ENCODE assay signal across 25 mouse cellular contexts in genomic region chr10:78041647-78042046, GRCm38 (mm10). TPM values are rescaled to one million over a fixed set of nuclear protein-coding genes. Genes with fewer than 3 reads are reported as not detected.
DNase-seq lines count a peak whose midpoint lies in the region.
"Had no signal": no experiment of that assay in that cellular context is flagged by ENCODE, and none has a peak within 500 bp of the region (broad histone marks: within the 10 kb centered on the region; RNA-seq: fewer than 3 reads in every experiment).

Gene Dnmt3l, plus strand, starts transcription at chr10:78041947.

- no peak for DNase-seq in adrenal gland, adult 2 months
- DNase-seq in adrenal gland, postnatal 14 days = no peak
- no peak for DNase-seq in adrenal gland, postnatal 36 days
- no peak for DNase-seq in adrenal gland, postnatal 4 days (ENCODE audit: low spot score in 2 of 2)
- DNase-seq in urinary bladder, adult 2 months (ENCODE audit: low spot score) = no peak
- DNase-seq in urinary bladder, postnatal 25 days (ENCODE audit: low spot score) = no peak
- DNase-seq in left cerebral cortex, adult 11 months (ENCODE audit: low spot score) = no peak
- DNase-seq in yolk sac, embryonic 10.5 days (ENCODE audit: low spot score) = no peak
- DNase-seq: cerebellum, adult 11 months; cerebellum, adult 2 months; cerebellum, adult 9-11 months; cerebellum, postnatal 25 days; gastrocnemius, postnatal 10 days; gastrocnemius, postnatal 36 days; heart, adult 2 months; heart, postnatal 14 days; heart, postnatal 4 days had no signal

RNA-seq across cellular contexts. Expression of gene Dnmt3l, which starts in this region (rescaled TPM):
- 10 to 100 TPM; 23.2 to 29.5 TPM for total RNA-seq in adrenal gland, adult 2 months (2021)
- polyA plus RNA-seq in adrenal gland, adult 2 months (2012; rRNA removed) = 14.6 and 15.5 TPM in 2 replicates
- 7.2 and 8.4 TPM in 2 replicates for total RNA-seq in adrenal gland, postnatal 14 days (2021)
- total RNA-seq in adrenal gland, postnatal 36 days (2021) = 10 to 100 TPM; 24.1 to 38.1 TPM
- 1 to 10 TPM; 2.9 to 3.2 TPM for total RNA-seq in adrenal gland, postnatal 4 days (2021)
- polyA plus RNA-seq in urinary bladder, adult 2 months (2012; rRNA removed) = 43.8 and 60.7 TPM in 2 replicates
- total RNA-seq: gastrocnemius, adult 18-20 months; gastrocnemius, postnatal 10 days; gastrocnemius, postnatal 36 days; heart, postnatal 14 days; heart, postnatal 4 days had no signal
- polyA plus RNA-seq: activated CD4-positive, CD25-positive, alpha-beta regulatory T cell, adult 4 months; embryonic facial prominence, embryonic 14.5 days; forebrain, embryonic 10.5 days; forebrain, embryonic 13.5 days; forebrain, embryonic 16.5 days; heart, embryonic 10.5 days; hindbrain, embryonic 15.5 days had no signal
